Mouse (Mus musculus): ENCODE data around the gene Ephb4. TPM values are rescaled to one million over a fixed set of nuclear protein-coding genes. Genes with fewer than 3 reads are reported as not detected.

Ephb4 gene
- total and polyA plus RNA-seq, 3 experiments: 0.05 to 0.07 TPM; not detected in 1

DNA sequence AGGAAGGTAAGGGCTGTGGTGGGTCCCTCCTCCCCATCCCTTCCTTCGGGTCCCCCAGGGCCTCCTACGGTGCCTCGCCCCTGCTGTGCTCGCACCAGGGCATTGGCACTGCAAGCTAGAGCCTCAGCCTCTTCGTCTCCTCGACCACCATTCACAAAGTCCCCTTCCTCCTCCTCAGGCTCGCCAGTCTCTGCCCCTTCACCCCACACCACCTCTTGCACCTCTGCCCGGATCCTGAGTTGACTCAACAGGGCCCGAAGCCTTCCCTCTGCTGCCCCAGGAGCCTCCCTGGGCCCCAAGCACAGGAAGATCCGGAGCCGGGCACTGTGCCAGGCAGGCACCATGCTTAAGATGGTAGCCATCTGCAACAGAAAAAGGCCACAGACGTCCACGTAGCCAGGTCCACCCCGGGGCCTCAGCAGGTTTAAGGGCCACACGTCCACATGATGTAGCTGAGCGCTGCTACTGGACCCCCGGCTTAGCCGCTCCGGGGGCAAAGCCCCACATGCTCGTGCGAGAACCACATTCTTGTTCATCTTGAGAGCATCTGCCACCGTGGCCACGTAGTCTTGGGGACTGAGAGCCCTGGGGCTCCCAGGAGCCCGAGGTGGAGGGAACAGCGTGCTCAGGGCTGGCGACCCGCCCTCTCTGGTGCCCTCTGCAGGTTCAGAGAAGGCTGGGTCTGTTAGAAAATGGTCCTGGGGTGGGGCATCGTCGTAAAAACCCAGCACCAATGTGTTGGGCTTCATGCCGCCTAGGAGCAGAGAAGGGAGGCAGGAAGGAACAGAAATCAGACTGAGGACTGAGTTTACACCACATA lies 34.6 kb upstream of the Ephb4 start:
- Histone ChIP-seq H3K9me3 (replicated peaks) (no peaks in the 10 kb centered on the region), H3K36me3 (replicated peaks) (peaks cover 31% of the 10 kb centered on the region), H3K27me3 (ENCODE audit: insufficient read depth, low read length) (peaks cover 31% of the 10 kb centered on the region; the same call in 1 of the 2 replicates), H3K4me1 (ENCODE audit: insufficient read depth, low read depth, low read length) (peaks cover 96% of the 10 kb centered on the region), H3K4me3 (ENCODE audit: low read depth, low read length) (peak overlapping the region; percentile 72; the same call in 1 of the 2 replicates)
- TF ChIP-seq POLR2AphosphoS5 (IDR thresholded peaks at IDR 0.05; ENCODE audit: insufficient replicate concordance, low read depth, low read length) (no peak), TAL1 (conservative IDR thresholded peaks at IDR 0.05; ENCODE audit: low read depth, low read length) (no peak), GATA2 (IDR thresholded peaks at IDR 0.05; ENCODE audit: borderline replicate concordance, low read depth, low read length) (no peak), GATA1 (IDR thresholded peaks at IDR 0.05; ENCODE audit: borderline replicate concordance, low read length) (no peak), CTCF (IDR thresholded peaks at IDR 0.05; ENCODE audit: low read depth, low read length) (peak; percentile 36)
- ATAC-seq (ENCODE audit: extremely low read depth, insufficient number of reproducible peaks, low FRiP score, poor library complexity, severe bottlenecking) (no peak), DNase-seq (ENCODE audit: low spot score) (peak; percentile 64)

DNA sequence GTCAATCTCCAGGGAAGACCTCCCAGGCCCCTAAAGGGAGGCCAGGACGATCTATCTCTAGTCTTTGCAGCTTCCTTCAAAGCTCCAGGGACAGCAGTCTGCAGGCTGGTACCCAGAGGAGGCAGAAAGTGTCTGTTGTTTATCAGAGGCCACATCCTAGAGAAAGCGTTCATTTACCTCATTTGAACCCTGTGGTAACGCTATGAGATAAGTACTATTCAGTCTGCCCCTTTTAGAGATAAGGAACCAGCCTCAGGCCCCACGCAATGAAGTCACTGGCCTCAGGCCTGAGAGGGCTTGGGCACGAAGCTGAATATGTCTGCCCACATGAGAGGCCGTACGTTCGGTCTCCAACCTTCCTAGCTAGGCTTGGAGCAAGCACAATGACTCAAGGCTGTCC lies 32.5 kb upstream of the Ephb4 start:
- H3K4me1 ChIP-seq (ENCODE audit: insufficient read depth, low read depth, low read length): peaks cover 93% of the 10 kb centered on the region
- DNase-seq (ENCODE audit: low spot score) (peak; percentile 57), ATAC-seq (ENCODE audit: extremely low read depth, insufficient number of reproducible peaks, low FRiP score, poor library complexity, severe bottlenecking) (peak; percentile 81)
- no peak overlapping the region; the same call in 1 of the 2 replicates for H3K4me3 ChIP-seq (ENCODE audit: low read depth, low read length)
- peaks cover 16% of the 10 kb centered on the region for H3K36me3 ChIP-seq (replicated peaks)
- H3K27me3 ChIP-seq (ENCODE audit: insufficient read depth, low read length): peaks cover 36% of the 10 kb centered on the region; the same call in 1 of the 2 replicates
- H3K9me3 ChIP-seq (replicated peaks): no peaks in the 10 kb centered on the region
- peak; percentile 48 for TF ChIP-seq TAL1 (conservative IDR thresholded peaks at IDR 0.05; ENCODE audit: low read depth, low read length)
- no peak for TF ChIP-seq POLR2AphosphoS5 (IDR thresholded peaks at IDR 0.05; ENCODE audit: insufficient replicate concordance, low read depth, low read length)
- TF ChIP-seq GATA1 (IDR thresholded peaks at IDR 0.05; ENCODE audit: borderline replicate concordance, low read length): no peak
- TF ChIP-seq CTCF (IDR thresholded peaks at IDR 0.05; ENCODE audit: low read depth, low read length): no peak
- TF ChIP-seq GATA2 (IDR thresholded peaks at IDR 0.05; ENCODE audit: borderline replicate concordance, low read depth, low read length): no peak

DNA sequence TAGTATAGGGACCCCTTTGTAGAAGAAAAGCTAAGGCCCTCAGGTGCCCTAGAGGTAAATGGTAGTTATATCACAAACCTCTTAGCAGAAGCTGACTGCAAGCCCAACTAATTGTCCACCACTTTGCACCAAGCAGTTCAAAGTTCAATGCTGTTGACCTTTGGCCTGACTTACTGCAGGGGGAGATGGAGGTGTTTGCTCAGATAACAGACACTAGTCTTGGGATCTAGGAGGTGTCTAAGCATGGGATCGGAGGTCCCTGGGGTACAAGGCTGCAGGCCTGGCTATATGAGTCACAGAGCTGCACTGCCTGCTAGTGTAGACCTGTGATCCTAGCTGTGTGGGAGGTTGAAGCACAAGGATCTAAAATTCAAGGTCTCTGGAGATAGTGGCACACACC lies 31.3 kb upstream of the Ephb4 start:
- TF ChIP-seq TAL1 (conservative IDR thresholded peaks at IDR 0.05; ENCODE audit: low read depth, low read length): no peak
- Histone ChIP-seq H3K4me3 (ENCODE audit: low read depth, low read length) (no peak overlapping the region), H3K36me3 (replicated peaks) (peaks cover 10% of the 10 kb centered on the region), H3K9me3 (replicated peaks) (no peaks in the 10 kb centered on the region), H3K4me1 (ENCODE audit: insufficient read depth, low read depth, low read length) (peaks cover 86% of the 10 kb centered on the region), H3K27me3 (ENCODE audit: insufficient read depth, low read length) (peaks cover 34% of the 10 kb centered on the region)
- DNase-seq (ENCODE audit: low spot score) (no peak), ATAC-seq (ENCODE audit: extremely low read depth, insufficient number of reproducible peaks, low FRiP score, poor library complexity, severe bottlenecking) (no peak)

GRCm38 (mm10) chr5:137320996-137321395 lies 28.9 kb upstream of the Ephb4 start:
- peaks cover 27% of the 10 kb centered on the region for H3K27me3 ChIP-seq (ENCODE audit: insufficient read depth, low read length)
- H3K9me3 ChIP-seq (replicated peaks): no peaks in the 10 kb centered on the region
- no peak for TF ChIP-seq GATA2 (IDR thresholded peaks at IDR 0.05; ENCODE audit: borderline replicate concordance, low read depth, low read length)
- peak; percentile 76 for TF ChIP-seq TAL1 (conservative IDR thresholded peaks at IDR 0.05; ENCODE audit: low read depth, low read length)
- ATAC-seq (ENCODE audit: extremely low read depth, insufficient number of reproducible peaks, low FRiP score, poor library complexity, severe bottlenecking) (peak; percentile 50; the same call in 1 of the 2 replicates), DNase-seq (ENCODE audit: low spot score) (no peak)
- peaks cover 62% of the 10 kb centered on the region for H3K4me1 ChIP-seq (ENCODE audit: insufficient read depth, low read depth, low read length)
- H3K4me3 ChIP-seq (ENCODE audit: low read depth, low read length): no peak overlapping the region
- peaks cover 13% of the 10 kb centered on the region for H3K36me3 ChIP-seq (replicated peaks)

GRCm38 (mm10) chr5:137330910-137331309 lies 19.0 kb upstream of the Ephb4 start:
- TF ChIP-seq GATA1 (IDR thresholded peaks at IDR 0.05; ENCODE audit: borderline replicate concordance, low read length) (no peak), GATA2 (IDR thresholded peaks at IDR 0.05; ENCODE audit: borderline replicate concordance, low read depth, low read length) (no peak), TAL1 (conservative IDR thresholded peaks at IDR 0.05; ENCODE audit: low read depth, low read length) (no peak), POLR2AphosphoS5 (IDR thresholded peaks at IDR 0.05; ENCODE audit: insufficient replicate concordance, low read depth, low read length) (no peak), CTCF (IDR thresholded peaks at IDR 0.05; ENCODE audit: low read depth, low read length) (no peak)
- H3K4me1 ChIP-seq (ENCODE audit: insufficient read depth, low read depth, low read length): peaks cover 33% of the 10 kb centered on the region
- no peak overlapping the region for H3K4me3 ChIP-seq (ENCODE audit: low read depth, low read length)
- DNase-seq (ENCODE audit: low spot score) (no peak), ATAC-seq (ENCODE audit: extremely low read depth, insufficient number of reproducible peaks, low FRiP score, poor library complexity, severe bottlenecking) (no peak)
- H3K36me3 ChIP-seq (replicated peaks): peaks cover 13% of the 10 kb centered on the region
- H3K9me3 ChIP-seq (replicated peaks): no peaks in the 10 kb centered on the region
- H3K27me3 ChIP-seq (ENCODE audit: insufficient read depth, low read length): peaks cover 65% of the 10 kb centered on the region

- H3K4me3 ChIP-seq (ENCODE audit: low read depth, low read length): peak overlapping the region; percentile 73
- H3K36me3 ChIP-seq (replicated peaks): peaks cover 5% of the 10 kb centered on the region
- TF ChIP-seq TAL1 (conservative IDR thresholded peaks at IDR 0.05; ENCODE audit: low read depth, low read length): no peak
- no peak for TF ChIP-seq GATA2 (IDR thresholded peaks at IDR 0.05; ENCODE audit: borderline replicate concordance, low read depth, low read length)
- TF ChIP-seq POLR2AphosphoS5 (IDR thresholded peaks at IDR 0.05; ENCODE audit: insufficient replicate concordance, low read depth, low read length): no peak
- TF ChIP-seq GATA1 (IDR thresholded peaks at IDR 0.05; ENCODE audit: borderline replicate concordance, low read length): no peak
- no peak for TF ChIP-seq CTCF (IDR thresholded peaks at IDR 0.05; ENCODE audit: low read depth, low read length)
- peaks cover 28% of the 10 kb centered on the region for H3K4me1 ChIP-seq (ENCODE audit: insufficient read depth, low read depth, low read length)
- DNase-seq (ENCODE audit: low spot score): no peak
- no peak for ATAC-seq (ENCODE audit: extremely low read depth, insufficient number of reproducible peaks, low FRiP score, poor library complexity, severe bottlenecking)
- no peaks in the 10 kb centered on the region for H3K9me3 ChIP-seq (replicated peaks)
- peaks cover 70% of the 10 kb centered on the region for H3K27me3 ChIP-seq (ENCODE audit: insufficient read depth, low read length)
These were observed 16.9 kb upstream of the Ephb4 start for GRCm38 (mm10) chr5:137332857-137333511.

All from G1E (cell line).